Mouse (Mus musculus): ENCODE data around the gene Bcl2l2.

GRCm38 (mm10) chr14:54870861-54871260 is 12.3 kb upstream of the Bcl2l2 start, which contains the start of gene Homez:
- TF ChIP-seq POLR2A (IDR thresholded peaks at IDR 0.05; ENCODE audit: borderline replicate concordance, control insufficient read depth, low read depth, low read length) (no peak), CTCF (IDR thresholded peaks at IDR 0.05; ENCODE audit: control insufficient read depth, insufficient read depth, low read length) (no peak)
